Mouse (Mus musculus) bone marrow macrophage, adult 2 months (primary cell): ENCODE data around the gene Prl.

Experiments used
- CTCF ChIP-seq: IDR thresholded peaks from 2 replicates; pipeline ENCODE4 v1.5.1; 2012; ENCODE audit warnings: low read depth, mild to moderate bottlenecking, low read length, moderate library complexity
- POLR2A ChIP-seq: IDR thresholded peaks from 2 replicates; pipeline ENCODE4 v1.6.1; 2012; ENCODE audit warnings: mild to moderate bottlenecking, low read depth, low read length, borderline replicate concordance

GRCm38 (mm10) chr13:27031853-27032240, 25.5 kb upstream of the Prl start:
- no peak for TF ChIP-seq CTCF
- no peak for TF ChIP-seq POLR2A
